Mouse (Mus musculus): ENCODE data around the gene Rnaset2a.
"Not testable (repeated sequence)": the region's sequence is repeated elsewhere in the genome, so short reads cannot be mapped to it uniquely, and the experiment has no call there.

DNA sequence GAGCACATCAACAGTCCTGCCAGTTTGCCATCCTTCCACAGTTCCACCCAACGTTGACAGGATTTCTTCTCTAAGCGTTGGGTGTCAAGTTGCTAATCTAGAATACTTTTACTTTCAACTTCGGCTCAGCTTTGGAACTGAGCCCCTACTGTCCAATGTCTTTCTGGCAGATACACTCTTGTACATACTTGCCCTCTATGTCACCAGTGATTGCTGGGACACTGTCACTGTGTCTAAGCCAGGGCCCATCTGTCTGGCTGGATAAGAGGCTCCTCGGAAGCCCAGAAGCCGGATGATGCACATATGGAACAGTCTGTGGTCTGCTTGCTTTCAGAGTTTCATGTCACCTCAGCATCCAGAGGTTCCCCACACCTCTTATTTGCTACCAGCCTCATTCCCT, 51.7 kb downstream of the Rnaset2a start:
- TF ChIP-seq CTCF (IDR thresholded peaks at IDR 0.05; ENCODE audit: control insufficient read depth, insufficient read depth, insufficient replicate concordance, low read depth, low read length); POLR2A (IDR thresholded peaks at IDR 0.05; ENCODE audit: control insufficient read depth, low read depth, low read length): not testable (repeated sequence)
